Mouse (Mus musculus) induced T-regulatory cell, adult 2 months (primary cell): ENCODE results near the gene Anapc7.
"Not testable (repeated sequence)": the region's sequence is repeated elsewhere in the genome, so short reads cannot be mapped to it uniquely, and the experiment has no call there.

Experiments
- DNase-seq: peaks from one replicate; pipeline ENCODE4 v3.0.0-alpha.2; 2012; ENCODE audit warnings: low read depth

Anapc7 gene

GRCm38 (mm10) chr5:122451324-122451723 is 29.8 kb downstream of the Anapc7 start:
- DNase-seq, result no peak

GRCm38 (mm10) chr5:122452194-122452593 is 30.7 kb downstream of the Anapc7 start:
- no peak for DNase-seq

- no peak for DNase-seq
Measured at GRCm38 (mm10) chr5:122453188-122453587, 31.7 kb downstream of the Anapc7 start.

- DNase-seq, result no peak
Measured at GRCm38 (mm10) chr5:122454442-122454841, 32.9 kb downstream of the Anapc7 start.

- no peak for DNase-seq
Measured at GRCm38 (mm10) chr5:122454883-122455282, 33.4 kb downstream of the Anapc7 start.

- DNase-seq, result no peak
Measured at GRCm38 (mm10) chr5:122455584-122455983, 34.1 kb downstream of the Anapc7 start.

GRCm38 (mm10) chr5:122457054-122457453 is 35.6 kb downstream of the Anapc7 start:
- DNase-seq, result not testable (repeated sequence)

- DNase-seq, result no peak
Measured at GRCm38 (mm10) chr5:122458066-122458465, 36.6 kb downstream of the Anapc7 start.

GRCm38 (mm10) chr5:122459335-122459734 is 37.8 kb downstream of the Anapc7 start:
- DNase-seq, result no peak

GRCm38 (mm10) chr5:122460656-122461055 is 39.2 kb downstream of the Anapc7 start:
- DNase-seq, result no peak

GRCm38 (mm10) chr5:122461431-122461830 is 39.9 kb downstream of the Anapc7 start:
- no peak for DNase-seq

- DNase-seq, result no peak
Measured at GRCm38 (mm10) chr5:122471658-122472057, 50.2 kb downstream of the Anapc7 start.

GRCm38 (mm10) chr5:122474643-122475363 is 53.3 kb downstream of the Anapc7 start:
- DNase-seq, result no peak

GRCm38 (mm10) chr5:122476078-122476477 is 54.6 kb downstream of the Anapc7 start:
- no peak for DNase-seq

- no peak for DNase-seq
Measured at GRCm38 (mm10) chr5:122477492-122477891, 56.0 kb downstream of the Anapc7 start.

GRCm38 (mm10) chr5:122479131-122479530 is 57.6 kb downstream of the Anapc7 start:
- no peak for DNase-seq

GRCm38 (mm10) chr5:122481844-122482243 is 60.4 kb downstream of the Anapc7 start:
- no peak for DNase-seq

- DNase-seq, result no peak
Measured at GRCm38 (mm10) chr5:122482733-122483391, 61.4 kb downstream of the Anapc7 start.

- DNase-seq, result not testable (repeated sequence)
Measured at GRCm38 (mm10) chr5:122486243-122486642, 64.8 kb downstream of the Anapc7 start.

- no peak for DNase-seq
Measured at GRCm38 (mm10) chr5:122487825-122488224, 66.3 kb downstream of the Anapc7 start.

- no peak for DNase-seq
Measured at GRCm38 (mm10) chr5:122490148-122490547, 68.7 kb downstream of the Anapc7 start.

GRCm38 (mm10) chr5:122491385-122491784 is 69.9 kb downstream of the Anapc7 start:
- DNase-seq, result no peak

- no peak for DNase-seq
Measured at GRCm38 (mm10) chr5:122493035-122493434, 71.5 kb downstream of the Anapc7 start.

GRCm38 (mm10) chr5:122494449-122494848 is 73.0 kb downstream of the Anapc7 start:
- DNase-seq, result no peak
